Mouse (Mus musculus): Measurements from ENCODE around the gene Sumf1. TPM values are rescaled to one million over a fixed set of nuclear protein-coding genes. Genes with fewer than 3 reads are reported as not detected.

Sumf1 gene
- total RNA-seq (2012; rRNA removed) (14.9 and 17.1 TPM in 2 replicates), total RNA-seq (2014; rRNA removed) (11.0 and 13.1 TPM in 2 replicates), polyA plus RNA-seq (2012; ENCODE audit: insufficient read length, low read depth) (19.1 and 23.1 TPM in 2 replicates)

DNA sequence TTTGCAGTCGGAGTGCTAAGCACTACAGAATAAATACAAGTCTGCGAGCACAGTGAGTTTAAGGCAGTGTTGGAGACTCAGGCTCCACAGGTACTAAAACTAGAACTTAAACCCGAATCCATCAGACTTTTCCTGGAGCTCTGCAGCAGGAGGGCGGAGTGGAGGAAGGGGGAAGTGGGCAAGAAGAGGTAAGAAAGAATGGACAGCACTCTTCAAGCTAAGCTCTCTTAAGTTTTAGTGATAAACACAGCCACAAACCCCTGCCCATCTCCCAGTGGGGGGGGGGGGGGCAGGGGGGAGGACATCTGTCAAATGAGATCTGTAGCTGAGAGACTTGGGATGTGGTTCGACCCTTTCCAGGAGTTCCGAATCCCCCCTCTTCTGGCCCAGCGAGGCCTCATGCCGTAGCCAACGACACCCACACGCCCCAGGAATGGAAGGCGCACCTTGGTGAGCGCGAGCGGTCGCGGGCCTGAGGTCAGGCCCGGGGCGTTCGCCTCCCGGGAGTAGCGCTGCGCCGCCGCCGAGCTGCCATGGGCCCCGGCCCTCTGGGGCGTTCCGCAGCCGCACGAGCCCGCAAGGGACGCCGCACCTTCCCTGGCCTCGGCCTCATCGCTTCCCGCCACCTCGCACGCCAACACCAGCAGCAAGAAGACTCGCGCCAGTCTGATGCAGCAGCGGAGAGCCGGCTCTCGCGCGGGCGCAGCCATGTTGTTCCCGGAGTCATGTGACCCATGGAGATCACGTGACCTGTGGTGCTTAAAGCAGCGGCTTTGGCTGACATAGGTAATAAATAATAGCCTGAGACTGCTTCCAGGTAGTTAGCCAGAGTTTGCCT lies at the start of gene Sumf1:
Gene Sumf1 (minus strand): TSS at position 736 of the 838 bp plus-strand sequence.
- Histone ChIP-seq H3K27ac (ENCODE audit: insufficient read depth, low read depth) (peak within 1 kb of the TSS; percentile 29; the same call in 1 of the 2 replicates), H3K9me3 (replicated peaks; ENCODE audit: low read length) (no peaks in the 10 kb centered on the region), H3K79me2 (replicated peaks; ENCODE audit: control insufficient read depth, extremely low read depth, insufficient read depth, poor library complexity, severe bottlenecking) (0 out of 2 replicates have a peak, but pooled peaks cover 2% of the 10 kb centered on the region), H3K4me1 (ENCODE audit: control insufficient read depth in 1 of 2, insufficient read depth in 2 of 2) (peaks cover 0 to 20% of the 10 kb centered on the region in 2 experiments; a peak in 2 of 4 replicates), H3K4me3 (replicated peaks in 1 of 3; ENCODE audit: low read depth in 2 of 3, low read length in 2 of 3, poor library complexity in 1 of 3) (peak within 1 kb of the TSS; percentile 60 to 98 (median 81)), H3K4me2 (ENCODE audit: insufficient read depth, low read depth, poor library complexity, severe bottlenecking) (peak within 1 kb of the TSS; percentile 97), H3K9ac (ENCODE audit: insufficient read depth, low read depth) (peak within 1 kb of the TSS; percentile 53), H3K36me3 (replicated peaks in 1 of 2; ENCODE audit: control insufficient read depth in 1 of 2, insufficient read depth in 1 of 2, low read length in 1 of 2) (peaks cover 0 to 9% of the 10 kb centered on the region in 2 experiments), H3K27me3 (replicated peaks) (no peaks in the 10 kb centered on the region)
- no peak for TF ChIP-seq CTCF (conservative IDR thresholded peaks at IDR 0.05 in 1 of 2, IDR thresholded peaks at IDR 0.05 in 1 of 2; ENCODE audit: low read depth in 2 of 2, low read length in 2 of 2)
- TF ChIP-seq MAFK (IDR thresholded peaks at IDR 0.05; ENCODE audit: insufficient replicate concordance, low read length), result no peak
- TF ChIP-seq SIN3A (IDR thresholded peaks at IDR 0.05; ENCODE audit: low read length), result peak; percentile 100
- no peak for TF ChIP-seq ZKSCAN1 (IDR thresholded peaks at IDR 0.05; ENCODE audit: borderline replicate concordance, low read depth, low read length)
- peak; percentile 100 for TF ChIP-seq USF2 (conservative IDR thresholded peaks at IDR 0.05; ENCODE audit: low read depth, low read length)
- TF ChIP-seq USF1 (IDR thresholded peaks at IDR 0.05; ENCODE audit: low read depth, low read length), result peak; percentile 98
- no peak for TF ChIP-seq GABPA (IDR thresholded peaks at IDR 0.05; ENCODE audit: insufficient replicate concordance, low read depth, low read length)
- TF ChIP-seq MXI1 (IDR thresholded peaks at IDR 0.05; ENCODE audit: low read depth, low read length), result peak; percentile 95
- TF ChIP-seq MAX (IDR thresholded peaks at IDR 0.05; ENCODE audit: low read length), result peak; percentile 98
- TF ChIP-seq RAD21 (IDR thresholded peaks at IDR 0.05; ENCODE audit: low read depth, low read length), result no peak
- no peak for TF ChIP-seq SMC3 (IDR thresholded peaks at IDR 0.05; ENCODE audit: low read depth, low read length)
- no peak for TF ChIP-seq ZNF384 (IDR thresholded peaks at IDR 0.05; ENCODE audit: low read depth, low read length)
- no peak for TF ChIP-seq MAZ (IDR thresholded peaks at IDR 0.05; ENCODE audit: low read depth, low read length)
- TF ChIP-seq E2F4 (IDR thresholded peaks at IDR 0.05; ENCODE audit: insufficient replicate concordance, low read depth, low read length), result no peak
- no peak for TF ChIP-seq POLR2AphosphoS2 (IDR thresholded peaks at IDR 0.05; ENCODE audit: low read depth, low read length)
- TF ChIP-seq HCFC1 (IDR thresholded peaks at IDR 0.05; ENCODE audit: low read depth, low read length), result peak; percentile 88
- TF ChIP-seq CHD2 (IDR thresholded peaks at IDR 0.05; ENCODE audit: low read length), result peak; percentile 69; the same call in 1 of the 2 replicates
- no peak for TF ChIP-seq ETS1 (conservative IDR thresholded peaks at IDR 0.05; ENCODE audit: low read depth, low read length)
- TF ChIP-seq TBP (conservative IDR thresholded peaks at IDR 0.05; ENCODE audit: low read depth, low read length), result peak; percentile 84
- TF ChIP-seq BHLHE40 (IDR thresholded peaks at IDR 0.05; ENCODE audit: low read depth, low read length), result peak; percentile 98
- no peak for TF ChIP-seq JUND (conservative IDR thresholded peaks at IDR 0.05; ENCODE audit: low read depth, low read length)
- TF ChIP-seq ZMIZ1 (IDR thresholded peaks at IDR 0.05; ENCODE audit: low read depth, low read length), result no peak
- TF ChIP-seq ELF1 (IDR thresholded peaks at IDR 0.05; ENCODE audit: low read depth, low read length), result no peak
- peak; percentile 66 for TF ChIP-seq NRF1 (IDR thresholded peaks at IDR 0.05; ENCODE audit: low read depth, low read length)
- no peak for TF ChIP-seq EP300 (IDR thresholded peaks at IDR 0.05; ENCODE audit: low read length)
- peak; percentile 62; the same call in 1 of the 2 replicates for TF ChIP-seq MYC (IDR thresholded peaks at IDR 0.05; ENCODE audit: low read depth, low read length)
- TF ChIP-seq UBTF (IDR thresholded peaks at IDR 0.05; ENCODE audit: low read depth, low read length), result no peak
- peak; percentile 54; the same call in 1 of the 2 replicates for TF ChIP-seq KAT2A (IDR thresholded peaks at IDR 0.05; ENCODE audit: insufficient replicate concordance, low read length)
- peak; percentile 91 for TF ChIP-seq TCF12 (IDR thresholded peaks at IDR 0.05; ENCODE audit: low read depth, low read length)
- TF ChIP-seq MEF2A (IDR thresholded peaks at IDR 0.05; ENCODE audit: borderline replicate concordance, low read depth, low read length), result peak; percentile 20; the same call in 1 of the 2 replicates
- TF ChIP-seq RCOR1 (conservative IDR thresholded peaks at IDR 0.05; ENCODE audit: low read depth, low read length), result no peak
- no peak for TF ChIP-seq CHD1 (IDR thresholded peaks at IDR 0.05; ENCODE audit: low read depth, low read length)
- no peak for TF ChIP-seq JUN (IDR thresholded peaks at IDR 0.05; ENCODE audit: insufficient read depth, low read depth, low read length)
- TF ChIP-seq PAX5 (IDR thresholded peaks at IDR 0.05; ENCODE audit: low read length), result no peak
- peak; percentile 77 for TF ChIP-seq POLR2A (IDR thresholded peaks at IDR 0.05; ENCODE audit: low read depth, low read length)
- TF ChIP-seq IRF4 (IDR thresholded peaks at IDR 0.05; ENCODE audit: low read depth, low read length), result peak; percentile 31; the same call in 1 of the 2 replicates
- no peak for TF ChIP-seq ZC3H11A (IDR thresholded peaks at IDR 0.05; ENCODE audit: low read depth, low read length)
- peak; percentile 67 for TF ChIP-seq NELFE (IDR thresholded peaks at IDR 0.05; ENCODE audit: low read depth, low read length)
- DNase-seq (ENCODE audit: extremely low read depth), result peak; percentile 91
- dilution Hi-C loops (cut with MboI; ENCODE audit: extremely low pct_ligation_motif_present, extremely low pct_unique_long_range_greater_than_20kb, low sequenced_read_pairs), result no loop called here
- in situ Hi-C loops (cut with MboI; ENCODE audit: low pct_ligation_motif_present, low pct_unique_long_range_greater_than_20kb, low sequenced_read_pairs), result no loop called here

Data from CH12.LX (cell line).